Mouse (Mus musculus): ENCODE data around the gene Trpv5. TPM values are rescaled to one million over a fixed set of nuclear protein-coding genes. Genes with fewer than 3 reads are reported as not detected.

Trpv5 gene
- total RNA-seq (2021): not detected in 2 replicates
- long read RNA-seq, experiment 1: 0 reads
- long read RNA-seq, experiment 2: 0 reads

DNA sequence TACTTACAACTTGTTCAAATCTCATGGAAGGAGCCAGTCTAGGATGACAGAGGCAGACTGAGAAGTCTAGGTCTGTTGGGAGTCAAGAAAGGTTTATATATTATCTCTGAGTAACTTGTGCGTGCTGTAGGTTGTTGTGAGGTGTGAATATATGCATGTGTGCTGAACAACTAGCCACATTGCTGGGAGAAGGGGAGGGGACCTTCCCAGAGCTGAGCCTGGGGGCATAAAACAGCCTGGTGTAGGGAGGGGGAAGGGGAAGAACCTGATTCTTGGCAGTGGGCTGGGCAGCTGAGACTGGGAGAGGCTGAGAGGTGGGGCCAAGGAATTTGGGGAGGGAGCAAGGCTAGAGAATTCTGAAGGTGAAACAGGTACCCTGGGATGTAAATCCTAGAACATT is at the start of gene Trpv5:
Gene Trpv5 (minus strand): TSS at position 101 of the 400 bp plus-strand sequence.
- DNase-seq: no peak

DNA sequence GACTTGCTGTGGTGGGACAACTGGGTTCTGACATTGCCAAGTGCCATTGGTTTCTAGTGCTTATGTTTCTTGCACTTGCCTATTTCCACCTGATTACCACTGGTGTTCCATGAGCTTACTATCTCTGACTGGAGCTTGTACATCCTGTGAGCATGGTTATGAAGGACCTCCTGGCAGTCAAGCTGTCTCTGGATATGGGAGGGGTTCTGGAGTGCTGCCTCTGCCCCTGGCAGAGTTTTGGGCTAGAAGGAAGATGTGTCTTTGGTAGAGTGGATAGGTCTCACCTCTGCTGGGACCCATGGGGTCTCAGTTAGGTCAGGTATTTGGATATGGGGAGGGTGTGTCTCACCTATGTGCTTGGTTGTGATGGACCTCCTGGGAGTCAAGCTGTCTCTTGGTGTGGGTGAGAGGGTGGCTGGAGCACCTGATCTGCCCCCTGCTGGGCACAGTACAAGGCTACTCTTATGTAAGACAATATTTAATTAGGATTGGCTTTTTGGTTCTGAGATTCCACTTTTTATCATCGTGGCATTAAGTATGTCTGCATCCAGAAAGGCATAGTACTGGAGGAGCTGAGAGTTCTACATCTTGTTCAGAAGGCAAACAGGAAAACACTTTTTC is 47.5 kb upstream of the Trpv5 start:
- no peak for DNase-seq

DNA sequence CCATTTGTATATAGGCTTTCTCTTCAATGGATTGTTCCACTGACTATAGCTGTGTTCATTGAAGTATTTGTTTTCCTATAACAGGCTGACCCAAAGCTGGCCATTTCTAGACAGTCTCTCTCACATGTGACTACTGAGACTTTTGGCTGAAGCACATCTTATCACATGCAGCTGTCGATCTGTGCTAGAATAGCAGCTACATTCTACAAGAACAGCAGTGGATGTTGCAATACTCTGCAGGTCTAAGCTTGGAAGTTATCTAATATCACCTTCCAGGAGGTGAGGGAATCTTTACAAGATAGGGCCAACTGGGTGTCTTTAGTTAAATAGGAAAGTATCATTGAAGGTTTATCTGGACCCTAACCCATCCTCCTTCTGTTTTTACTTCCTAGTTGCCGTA is 40.9 kb upstream of the Trpv5 start:
- DNase-seq: no peak

DNA sequence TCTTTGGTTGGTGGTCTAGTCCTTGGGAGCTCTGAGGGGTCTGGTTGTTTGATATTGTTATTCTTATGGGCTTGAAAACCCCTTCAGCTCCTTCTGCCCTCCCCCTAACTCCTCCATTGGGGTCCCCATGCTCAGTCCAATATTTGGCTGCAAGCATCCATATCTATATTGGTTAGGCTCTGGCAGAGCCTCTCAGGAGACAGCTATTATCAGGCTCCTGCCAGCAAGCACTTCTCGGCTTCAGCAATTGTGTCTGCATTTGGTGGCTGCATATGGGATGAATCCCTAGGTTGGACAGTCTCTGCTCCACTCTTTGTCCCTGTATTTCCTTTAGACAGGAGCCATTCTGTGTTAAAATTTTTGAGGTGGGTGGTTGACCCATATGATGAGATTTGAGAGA is 29.7 kb upstream of the Trpv5 start:
- DNase-seq: no peak

DNA sequence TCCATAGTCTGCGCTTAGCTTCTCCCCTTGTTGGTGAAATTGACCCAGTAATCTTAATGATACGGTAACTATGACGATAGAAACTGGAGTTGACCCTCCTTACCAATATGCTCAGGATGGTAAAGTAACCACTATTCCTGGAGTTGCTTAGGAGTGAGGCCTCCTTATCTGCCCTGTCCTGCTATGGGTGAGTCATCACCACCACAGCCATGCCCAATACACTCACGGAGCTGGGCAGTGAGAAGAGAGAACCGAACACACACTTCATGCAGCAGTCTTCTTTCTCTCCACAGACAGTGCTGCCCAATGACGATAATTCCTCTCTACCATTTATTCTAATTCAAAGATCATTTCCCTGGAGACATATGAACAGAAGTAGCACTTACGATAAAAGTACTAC is 25.7 kb upstream of the Trpv5 start:
- no peak for DNase-seq

DNA sequence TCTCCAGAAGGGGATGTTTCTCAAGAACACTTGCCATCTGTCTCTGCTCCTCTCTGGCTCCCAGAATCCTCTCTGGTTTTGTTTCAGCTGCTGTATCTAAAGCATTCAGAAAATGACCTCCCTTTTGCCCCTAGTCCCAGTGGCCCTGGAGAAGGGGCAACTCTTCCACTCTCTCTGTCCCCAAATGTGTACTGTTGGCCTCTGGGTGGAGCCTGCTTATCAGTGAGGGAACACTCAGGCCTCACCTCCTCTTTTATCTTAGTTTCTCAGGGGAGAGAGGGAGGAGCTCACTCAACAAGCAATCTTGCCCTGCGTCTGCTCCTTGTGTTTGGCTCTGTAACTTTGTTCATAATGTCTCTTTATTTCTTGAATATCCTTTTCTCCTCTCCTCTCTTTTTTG is 23.6 kb upstream of the Trpv5 start, which contains the start of gene Kel:
Gene Kel (minus strand): TSS at position 217 of the 400 bp plus-strand sequence.
- no peak for DNase-seq

DNA sequence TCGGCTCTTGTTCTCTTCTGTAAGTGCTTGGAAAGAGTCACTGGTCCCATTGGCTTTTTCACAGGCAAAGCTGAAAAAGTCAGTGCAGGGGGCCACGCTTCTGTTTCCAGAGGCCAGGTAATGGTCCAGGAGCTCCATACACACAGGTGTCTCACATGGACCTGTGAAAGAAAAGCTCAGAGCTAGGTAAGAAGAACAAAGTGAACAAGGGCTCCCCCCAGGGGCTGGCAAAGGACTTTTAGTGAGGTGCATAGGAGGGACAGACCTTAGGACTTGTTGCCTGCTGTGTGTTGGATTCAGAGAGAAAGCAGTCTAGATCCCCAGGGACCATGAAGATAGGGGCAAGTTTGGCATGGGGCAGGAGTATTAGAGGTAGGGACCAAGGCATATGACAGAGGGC is 22.4 kb upstream of the Trpv5 start:
- DNase-seq: no peak

DNA sequence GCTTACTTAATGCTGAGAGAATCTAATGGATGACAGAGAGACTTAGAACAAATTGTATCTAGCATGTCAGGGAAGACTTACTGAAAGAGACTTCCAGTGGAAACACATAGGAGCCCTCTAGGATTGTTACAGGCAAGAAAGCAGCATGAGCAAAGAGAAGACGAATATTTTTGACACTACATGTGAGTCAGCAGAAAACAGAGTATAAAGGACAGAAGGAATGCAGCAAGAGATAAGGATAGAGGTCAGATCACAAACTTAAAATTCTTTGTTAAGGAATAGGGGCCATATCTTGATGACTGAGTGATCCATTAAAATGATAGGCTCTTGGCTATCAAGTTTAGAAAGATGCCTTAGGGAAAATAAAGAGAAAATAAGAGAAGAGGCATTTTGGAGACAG is 20.7 kb upstream of the Trpv5 start:
- no peak for DNase-seq

DNA sequence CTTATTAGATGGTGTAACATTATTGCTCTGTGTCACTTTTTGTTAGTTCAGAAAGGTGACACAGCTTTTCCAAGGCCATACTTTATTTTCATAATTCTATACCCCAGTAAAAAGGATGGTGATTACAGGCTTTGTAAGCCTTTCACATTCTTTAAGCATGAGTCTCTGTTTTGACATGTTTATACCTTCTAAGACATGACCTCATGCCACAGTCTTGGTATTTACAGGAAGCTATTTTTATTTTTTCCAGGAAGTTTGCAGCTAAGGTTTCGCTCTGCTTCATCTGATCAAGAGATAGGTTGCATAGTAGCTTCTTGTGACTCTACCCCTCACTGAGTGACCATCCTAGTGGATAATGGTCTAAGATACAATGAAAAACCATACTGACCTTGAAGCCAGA is 13.8 kb upstream of the Trpv5 start:
- DNase-seq: no peak

DNA sequence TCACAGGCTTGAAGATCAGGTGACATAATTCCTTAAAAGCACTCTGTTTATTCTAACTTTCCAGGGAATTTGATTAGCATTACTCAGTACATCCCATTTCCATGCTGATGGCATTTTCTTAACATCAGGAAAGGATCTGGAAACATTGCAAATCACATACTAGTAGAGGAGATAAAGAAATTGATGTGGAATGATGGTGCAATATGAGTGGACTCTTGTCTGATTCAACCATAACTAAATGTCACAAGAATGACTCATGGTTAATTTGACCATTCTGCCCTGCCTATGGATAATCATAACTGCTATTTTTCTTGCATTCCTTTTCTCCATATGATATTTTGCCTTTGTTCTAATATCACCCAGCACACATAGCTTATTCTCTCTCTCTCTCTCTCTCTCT is 11.6 kb upstream of the Trpv5 start:
- DNase-seq: no peak

DNA sequence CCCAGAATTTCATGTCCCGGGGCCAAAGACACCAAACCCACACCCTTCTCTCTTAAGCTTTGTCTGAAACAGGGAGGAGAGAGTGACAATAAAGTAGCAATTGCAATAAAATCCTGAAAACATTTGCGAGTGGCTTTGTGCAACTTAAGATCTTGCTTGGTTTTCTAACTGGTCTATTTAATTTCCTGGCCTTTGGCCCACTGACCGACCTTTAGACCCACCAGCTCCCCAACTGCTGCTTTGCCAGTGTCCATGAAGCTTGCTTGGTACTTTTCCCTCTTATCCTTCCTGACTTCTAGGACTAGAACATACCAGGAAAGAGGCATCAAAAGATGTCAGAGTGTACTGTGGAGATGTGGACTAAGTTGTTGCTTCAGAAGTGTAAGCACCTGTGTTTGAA is 5.0 kb upstream of the Trpv5 start:
- no peak for DNase-seq

DNA sequence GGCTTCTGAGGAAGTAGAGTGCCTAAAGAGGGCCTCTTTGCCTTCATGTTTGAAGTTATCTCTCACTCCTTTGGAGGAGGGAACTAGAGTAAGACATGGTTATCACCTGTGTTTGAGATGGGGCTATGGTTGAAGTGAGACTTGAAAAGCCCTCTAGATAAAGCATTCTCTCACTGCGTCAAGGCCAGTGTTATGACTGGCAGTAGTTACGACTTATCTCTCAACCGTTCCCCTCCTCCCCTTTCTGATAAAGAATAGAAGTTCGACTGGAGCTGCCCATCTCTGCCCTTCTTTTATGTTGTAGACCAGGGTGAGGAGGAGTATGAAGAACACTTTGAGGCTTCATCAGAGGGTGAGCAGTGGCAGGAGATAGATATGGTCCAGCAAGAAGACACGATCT is 4.3 kb upstream of the Trpv5 start:
- no peak for DNase-seq

DNA sequence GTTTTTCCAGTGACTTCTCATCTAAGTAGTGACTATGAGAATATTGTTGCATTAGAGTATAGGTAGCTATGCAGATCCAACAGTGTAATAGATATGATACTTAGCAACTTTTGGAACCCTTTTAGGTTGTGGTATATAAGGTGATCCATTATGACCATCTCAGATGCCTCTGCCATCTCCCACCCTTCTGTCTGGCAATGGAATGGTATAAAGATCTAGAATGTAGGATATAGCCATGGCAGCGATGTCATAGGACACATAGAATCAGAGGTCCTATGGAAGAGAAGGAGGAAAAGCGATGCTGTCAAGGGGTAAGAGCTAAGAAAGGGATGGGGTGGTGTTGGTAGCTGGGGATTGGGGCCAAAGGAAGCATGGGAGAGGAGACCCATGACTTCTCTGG is 3.6 kb upstream of the Trpv5 start, which contains the start of gene Llcfc1:
Gene Llcfc1 (plus strand): TSS at position 301 of the 400 bp plus-strand sequence.
- no peak for DNase-seq

DNA sequence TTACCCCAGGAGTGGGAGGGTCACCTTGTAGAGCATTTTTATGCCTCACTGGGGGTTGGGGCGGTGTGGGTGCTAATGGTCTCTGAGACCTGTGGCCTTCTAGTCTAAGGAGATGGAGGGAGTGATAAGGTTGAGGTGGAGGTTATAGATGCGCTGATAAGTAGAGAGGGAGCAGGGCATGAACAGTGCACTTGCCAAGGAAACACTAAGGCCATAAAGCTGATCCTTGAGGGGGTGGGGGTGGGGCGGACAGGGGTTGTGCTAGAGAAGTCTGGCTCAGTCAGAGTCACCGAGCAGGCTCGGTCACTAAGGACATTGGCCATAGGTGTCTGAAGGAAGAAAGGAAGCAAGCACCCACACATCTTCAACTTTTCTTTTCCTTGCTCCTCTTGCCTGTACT is 1.1 kb upstream of the Trpv5 start:
- no peak for DNase-seq

DNA sequence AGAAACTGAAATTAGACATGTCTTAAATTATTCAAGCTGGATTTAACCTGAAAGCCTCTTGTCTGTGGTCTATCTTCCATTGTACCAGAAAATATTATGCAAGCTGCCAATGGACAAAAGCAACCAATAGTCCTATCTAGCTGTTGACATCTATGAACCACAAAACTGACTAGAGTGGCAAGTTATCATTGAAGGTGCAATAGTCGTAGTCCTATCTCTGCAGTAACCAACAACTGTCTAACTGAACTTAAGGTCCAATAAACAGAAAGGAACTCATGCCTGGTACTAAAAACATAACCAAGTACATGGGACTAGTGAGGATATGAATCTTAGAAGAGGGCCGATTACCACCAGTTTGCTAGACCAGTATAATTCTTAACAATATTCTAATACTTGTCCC is 4.0 kb downstream of the Trpv5 start:
- no peak for DNase-seq

DNA sequence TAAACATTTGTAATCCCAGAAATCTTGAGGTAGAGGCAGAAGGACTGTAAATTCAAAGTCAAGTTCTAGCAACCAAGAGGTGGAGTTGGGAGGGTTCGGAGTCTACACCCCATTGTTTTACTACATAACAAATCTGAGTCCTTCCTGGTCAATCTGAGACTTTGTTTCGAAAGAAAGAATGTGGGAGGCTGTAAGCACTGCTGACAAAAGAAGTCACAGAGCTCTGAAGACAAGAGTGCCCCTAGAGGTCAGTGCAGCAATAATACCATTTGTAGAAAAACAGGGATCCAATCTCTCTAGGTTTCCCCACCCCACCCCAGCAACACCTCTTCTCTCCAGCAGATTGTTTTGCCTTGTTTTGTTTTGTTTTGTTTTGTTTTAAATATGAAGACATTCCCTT is 18.2 kb downstream of the Trpv5 start:
- DNase-seq: peak; percentile 6

DNA sequence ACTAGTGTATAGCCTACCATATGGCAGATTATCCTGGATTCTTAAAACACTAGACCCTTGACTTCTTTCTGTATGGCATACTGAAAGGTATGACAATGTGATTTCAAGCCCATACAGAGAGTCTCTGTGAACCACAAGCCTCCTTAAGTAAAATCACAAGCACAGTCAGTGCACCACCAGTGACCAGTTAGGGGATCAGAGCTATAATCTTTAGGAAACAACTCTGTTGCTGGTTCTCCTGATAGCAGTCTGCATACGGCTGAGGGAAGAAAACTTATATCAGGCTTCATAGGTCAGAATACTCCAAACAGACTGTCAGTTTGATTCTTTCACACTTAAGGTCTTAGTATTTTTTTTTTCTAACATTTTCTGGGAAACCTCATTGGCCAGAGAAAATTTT is 22.1 kb downstream of the Trpv5 start:
- no peak for DNase-seq

DNA sequence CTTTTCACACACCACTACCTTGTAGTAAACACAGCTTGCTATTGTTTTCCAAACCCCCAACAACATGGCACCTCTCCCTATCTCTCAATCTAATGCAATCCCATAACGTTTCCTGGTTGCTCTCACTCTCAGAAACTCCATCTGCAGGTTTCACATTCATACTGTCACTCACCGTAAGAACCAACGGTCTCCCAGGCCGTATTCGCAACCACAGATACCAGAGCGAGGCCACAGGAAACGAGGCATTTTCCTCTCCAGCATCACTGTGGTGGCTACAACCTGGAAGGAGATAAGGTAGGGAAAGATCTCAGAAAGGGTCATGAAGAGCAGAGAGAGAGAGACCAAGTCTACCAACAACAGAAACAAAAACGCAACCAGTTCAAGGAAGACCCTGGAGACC is 25.9 kb downstream of the Trpv5 start:
- DNase-seq: no peak

DNA sequence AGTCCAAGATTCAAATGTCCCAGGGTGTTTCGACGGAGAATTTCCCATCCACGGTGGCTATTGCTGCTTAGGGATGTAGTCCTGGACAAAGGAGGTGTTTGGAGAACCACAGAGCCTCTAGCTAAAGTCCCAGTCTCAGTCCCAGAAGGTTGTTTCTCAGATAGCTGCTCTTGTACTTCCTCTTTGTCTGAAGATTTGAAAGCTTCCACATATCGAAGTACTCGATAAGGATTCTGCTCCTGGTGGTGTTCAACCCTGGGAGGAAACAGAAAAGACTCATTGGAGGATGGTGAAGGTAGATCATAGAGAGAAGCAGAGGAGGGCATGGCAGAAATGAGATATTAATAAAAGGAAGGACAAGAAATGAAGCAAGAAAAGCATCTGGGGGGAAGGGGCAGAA is 27.4 kb downstream of the Trpv5 start:
- no peak for DNase-seq

DNA sequence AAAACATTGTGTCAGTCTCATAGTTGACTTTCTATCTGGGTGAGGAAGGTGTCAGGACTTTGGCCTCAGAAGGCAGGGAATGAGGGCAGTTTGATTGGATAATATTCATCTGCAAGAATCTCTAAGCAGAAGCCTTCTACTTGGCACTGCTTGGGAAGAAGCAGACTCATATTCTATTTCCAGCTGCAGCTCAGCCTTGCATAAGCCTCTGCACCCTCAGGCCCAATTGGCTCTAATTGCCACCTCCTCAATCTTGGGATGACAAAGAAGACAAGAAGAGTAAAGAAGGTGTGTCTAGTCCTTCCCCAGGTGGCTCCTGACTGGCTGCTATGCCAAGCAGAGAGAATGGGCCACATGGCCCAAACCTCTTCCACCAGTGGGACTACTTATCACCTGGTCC is 33.9 kb downstream of the Trpv5 start:
- no peak for DNase-seq

DNA sequence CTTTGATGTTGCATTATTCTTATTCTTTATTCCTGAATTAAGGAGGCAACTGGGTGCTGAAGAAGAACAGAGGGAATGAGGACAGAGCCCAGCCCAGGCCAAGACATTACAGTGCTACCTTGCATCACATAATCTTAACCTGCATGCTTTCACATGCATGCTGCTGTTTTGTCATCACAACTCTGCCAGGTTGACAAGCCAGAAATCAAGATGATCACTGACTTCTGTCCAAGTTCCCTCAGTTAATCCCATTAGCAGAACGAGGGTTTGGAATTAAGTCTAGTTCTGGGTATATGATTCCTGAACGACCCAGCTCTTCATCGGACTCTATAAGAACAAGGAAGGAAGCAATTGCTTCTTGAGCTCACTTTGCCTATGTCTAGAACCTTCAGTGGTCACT is 34.3 kb downstream of the Trpv5 start:
- DNase-seq: no peak

DNA sequence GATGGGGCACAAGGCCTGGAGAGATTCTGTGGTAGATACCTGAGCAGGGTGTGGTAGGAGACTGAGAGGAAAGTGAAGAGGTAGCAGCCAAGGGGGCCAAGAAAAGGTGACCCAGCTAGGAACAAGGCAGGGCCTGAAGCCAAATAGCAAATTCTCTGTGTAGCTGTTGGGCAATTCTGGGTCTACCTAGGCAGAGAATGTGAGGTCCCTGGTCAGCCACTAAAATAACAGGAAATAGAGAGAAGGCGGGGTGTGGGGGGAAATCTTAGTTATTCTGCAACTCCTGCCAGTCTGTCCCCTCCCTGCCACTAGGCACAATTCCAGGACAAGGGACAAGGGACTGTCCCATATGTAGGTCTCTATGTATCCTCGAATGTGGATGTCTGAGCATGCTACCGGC is 37.3 kb downstream of the Trpv5 start:
- DNase-seq: no peak

DNA sequence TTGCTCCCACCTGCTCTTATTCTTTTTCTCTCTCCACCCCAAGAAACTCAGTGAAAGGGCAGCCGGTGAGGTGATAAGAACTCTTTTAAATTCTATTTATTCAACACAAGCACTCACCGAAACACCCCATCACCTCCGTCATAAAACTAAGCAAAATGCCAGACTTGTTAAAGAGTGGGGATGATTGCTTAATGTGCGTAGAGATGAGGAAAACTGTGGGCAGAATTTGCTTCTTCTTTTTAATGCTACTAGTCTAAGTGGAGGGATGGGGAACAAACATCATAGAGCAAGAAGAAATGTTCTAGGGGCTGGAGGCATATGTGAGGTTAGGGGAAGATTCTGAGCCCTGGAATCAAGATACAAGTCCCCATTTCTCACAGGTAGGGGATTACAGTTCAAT is 37.8 kb downstream of the Trpv5 start:
- no peak for DNase-seq

DNA sequence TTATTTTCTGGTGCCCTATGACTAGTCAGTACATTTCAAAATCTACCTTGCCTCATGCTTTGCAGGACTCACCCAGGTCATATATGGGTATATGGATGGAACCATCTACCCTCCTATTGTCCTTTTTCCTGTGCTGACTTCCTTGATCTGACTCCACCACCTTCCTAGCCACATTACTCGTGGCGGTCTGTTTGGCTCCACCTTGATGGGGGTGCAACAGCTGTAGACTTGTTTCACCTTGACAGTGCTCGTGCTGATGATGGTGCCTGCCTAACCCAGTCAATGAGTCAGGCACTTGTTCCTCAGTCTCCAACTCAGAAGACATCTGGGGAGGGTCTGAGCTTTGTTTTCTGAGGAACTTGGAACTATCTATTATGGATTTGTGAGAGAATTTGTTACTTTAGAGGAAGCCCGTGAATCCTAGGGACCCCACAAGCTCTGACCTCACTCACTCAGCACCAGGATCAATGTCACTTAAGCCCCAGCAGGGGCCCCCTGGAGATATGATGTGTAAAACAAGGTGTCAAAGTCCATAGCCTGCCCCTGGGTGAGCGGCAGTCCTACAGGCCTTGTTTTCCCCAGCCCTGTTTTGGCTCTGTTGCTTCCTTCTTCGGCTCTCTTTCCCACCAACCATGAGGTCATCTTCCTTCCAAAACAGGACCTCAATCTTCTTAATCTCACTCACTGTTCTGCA is 39.2 kb downstream of the Trpv5 start:
- DNase-seq: no peak

Data from adrenal gland, postnatal 14 days (tissue).